Mouse (Mus musculus) CH12.LX (cell line): ENCODE results near the gene AY761185.
"Not testable (repeated sequence)": the region's sequence is repeated elsewhere in the genome, so short reads cannot be mapped to it uniquely, and the experiment has no call there.

ENCODE experiments used
- CHD1 ChIP-seq: IDR thresholded peaks from 2 replicates; pipeline ENCODE4 v1.6.1; 2012; ENCODE audit warnings: low read depth, low read length, improper control_type of control experiment, inconsistent platforms
- CHD2 ChIP-seq: IDR thresholded peaks from 2 replicates; pipeline ENCODE4 v1.6.1; 2011; ENCODE audit warnings: low read length, improper control_type of control experiment
- CTCF ChIP-seq, 2 experiments: IDR thresholded peaks in 1 of 2; conservative IDR thresholded peaks in 1 of 2; 2 replicates each; pipeline ENCODE4 v1.5.1; 2011 to 2012; ENCODE audit warnings: low read depth in 2 of 2, low read length in 2 of 2, improper control_type of control experiment in 1 of 2, inconsistent platforms in 1 of 2, mild to moderate bottlenecking in 1 of 2, moderate library complexity in 1 of 2
- ELF1 ChIP-seq: IDR thresholded peaks from 2 replicates; pipeline ENCODE4 v1.6.1; 2014; ENCODE audit warnings: low read depth, mild to moderate bottlenecking, inconsistent platforms, low read length, improper control_type of control experiment
- KAT2A ChIP-seq: IDR thresholded peaks from 2 replicates; pipeline ENCODE4 v1.6.1; 2012; ENCODE audit warnings: low read length, improper control_type of control experiment, inconsistent platforms; ENCODE audit not compliant: insufficient replicate concordance
- MAFK ChIP-seq: IDR thresholded peaks from 2 replicates; pipeline ENCODE4 v1.6.1; 2011; ENCODE audit warnings: low read length, improper control_type of control experiment; ENCODE audit not compliant: insufficient replicate concordance
- MAX ChIP-seq: IDR thresholded peaks from 2 replicates; pipeline ENCODE4 v1.6.1; 2011; ENCODE audit warnings: low read length, improper control_type of control experiment
- NELFE ChIP-seq: IDR thresholded peaks from 2 replicates; pipeline ENCODE4 v1.6.1; 2011; ENCODE audit warnings: low read depth, low read length, improper control_type of control experiment
- NRF1 ChIP-seq: IDR thresholded peaks from 2 replicates; pipeline ENCODE4 v1.6.1; 2014; ENCODE audit warnings: low read depth, mild to moderate bottlenecking, inconsistent platforms, low read length, improper control_type of control experiment, moderate library complexity
- POLR2A ChIP-seq: IDR thresholded peaks from 2 replicates; pipeline ENCODE4 v1.6.1; 2011; ENCODE audit warnings: low read depth, mild to moderate bottlenecking, improper control_type of control experiment, low read length
- TBP ChIP-seq: conservative IDR thresholded peaks from 2 replicates; pipeline ENCODE4 v1.6.1; 2011; ENCODE audit warnings: low read depth, low read length, improper control_type of control experiment
- UBTF ChIP-seq: IDR thresholded peaks from 2 replicates; pipeline ENCODE4 v1.6.1; 2012; ENCODE audit warnings: low read depth, mild to moderate bottlenecking, inconsistent platforms, low read length, improper control_type of control experiment, moderate library complexity
- ZC3H11A ChIP-seq: IDR thresholded peaks from 2 replicates; pipeline ENCODE4 v1.6.1; 2012; ENCODE audit warnings: low read depth, mild to moderate bottlenecking, inconsistent platforms, low read length, improper control_type of control experiment

- not testable (repeated sequence) for TF ChIP-seq MAFK; CHD1; POLR2A; ELF1; CHD2; CTCF (conservative IDR thresholded peaks at IDR 0.05 in 1 of 2, IDR thresholded peaks at IDR 0.05 in 1 of 2; ENCODE audit: low read depth in 2 of 2, low read length in 2 of 2); ZC3H11A; NRF1; MAX; KAT2A; NELFE; UBTF; TBP
Measured at GRCm38 (mm10) chr8:20994042-20994441, 49.5 kb upstream of the AY761185 start.
